Mouse (Mus musculus) c-Kit-positive CD71-negative TER-119-negative erythroid progenitor cells, embryonic 14.5 days (primary cell): ENCODE results near the gene Pdcd1lg2.

Source experiments
- DNase-seq: peaks from one replicate; pipeline ENCODE4 v3.0.0-alpha.2; 2013; ENCODE audit warnings: low read depth

Pdcd1lg2 gene

GRCm38 (mm10) chr19:29419506-29419905 is 8.8 kb downstream of the Pdcd1lg2 start:
- no peak for DNase-seq

- no peak for DNase-seq
Observed at GRCm38 (mm10) chr19:29419946-29420345, 9.2 kb downstream of the Pdcd1lg2 start.

- DNase-seq: no peak
Observed at GRCm38 (mm10) chr19:29420397-29420796, 9.7 kb downstream of the Pdcd1lg2 start.

GRCm38 (mm10) chr19:29422013-29422645 is 11.4 kb downstream of the Pdcd1lg2 start:
- no peak for DNase-seq

GRCm38 (mm10) chr19:29422796-29423195 is 12.1 kb downstream of the Pdcd1lg2 start:
- no peak for DNase-seq

GRCm38 (mm10) chr19:29430516-29430915 is 19.8 kb downstream of the Pdcd1lg2 start:
- DNase-seq: no peak

GRCm38 (mm10) chr19:29430953-29431352 is 20.2 kb downstream of the Pdcd1lg2 start:
- no peak for DNase-seq

- no peak for DNase-seq
Observed at GRCm38 (mm10) chr19:29436793-29437479, 26.2 kb downstream of the Pdcd1lg2 start.

GRCm38 (mm10) chr19:29437849-29438248 is 27.1 kb downstream of the Pdcd1lg2 start:
- DNase-seq: no peak

GRCm38 (mm10) chr19:29439242-29439641 is 28.5 kb downstream of the Pdcd1lg2 start:
- DNase-seq: no peak

- DNase-seq: no peak
Observed at GRCm38 (mm10) chr19:29442492-29442891, 31.8 kb downstream of the Pdcd1lg2 start.

- DNase-seq: no peak
Observed at GRCm38 (mm10) chr19:29444364-29444763, 33.6 kb downstream of the Pdcd1lg2 start.

GRCm38 (mm10) chr19:29448373-29448772 is 37.7 kb downstream of the Pdcd1lg2 start:
- no peak for DNase-seq

GRCm38 (mm10) chr19:29450376-29450775 is 39.7 kb downstream of the Pdcd1lg2 start:
- no peak for DNase-seq

- no peak for DNase-seq
Observed at GRCm38 (mm10) chr19:29454141-29454601, 43.5 kb downstream of the Pdcd1lg2 start.

- no peak for DNase-seq
Observed at GRCm38 (mm10) chr19:29455156-29455555, 44.4 kb downstream of the Pdcd1lg2 start.

GRCm38 (mm10) chr19:29457982-29458381 is 47.3 kb downstream of the Pdcd1lg2 start:
- no peak for DNase-seq

GRCm38 (mm10) chr19:29462462-29462861 is 51.7 kb downstream of the Pdcd1lg2 start:
- no peak for DNase-seq

GRCm38 (mm10) chr19:29463645-29464395 is 53.1 kb downstream of the Pdcd1lg2 start:
- no peak for DNase-seq

GRCm38 (mm10) chr19:29466819-29467218 is 56.1 kb downstream of the Pdcd1lg2 start:
- DNase-seq: no peak

GRCm38 (mm10) chr19:29468941-29469685 is 58.4 kb downstream of the Pdcd1lg2 start:
- DNase-seq: no peak

- DNase-seq: no peak
Observed at GRCm38 (mm10) chr19:29469686-29470254, 59.1 kb downstream of the Pdcd1lg2 start.
